Mouse (Mus musculus): ENCODE results near the gene Abcd3. TPM values are rescaled to one million over a fixed set of nuclear protein-coding genes. Genes with fewer than 3 reads are reported as not detected.

Gene Abcd3
- polyA plus RNA-seq, 1 experiment from 2014 or later, result 115 TPM

DNA sequence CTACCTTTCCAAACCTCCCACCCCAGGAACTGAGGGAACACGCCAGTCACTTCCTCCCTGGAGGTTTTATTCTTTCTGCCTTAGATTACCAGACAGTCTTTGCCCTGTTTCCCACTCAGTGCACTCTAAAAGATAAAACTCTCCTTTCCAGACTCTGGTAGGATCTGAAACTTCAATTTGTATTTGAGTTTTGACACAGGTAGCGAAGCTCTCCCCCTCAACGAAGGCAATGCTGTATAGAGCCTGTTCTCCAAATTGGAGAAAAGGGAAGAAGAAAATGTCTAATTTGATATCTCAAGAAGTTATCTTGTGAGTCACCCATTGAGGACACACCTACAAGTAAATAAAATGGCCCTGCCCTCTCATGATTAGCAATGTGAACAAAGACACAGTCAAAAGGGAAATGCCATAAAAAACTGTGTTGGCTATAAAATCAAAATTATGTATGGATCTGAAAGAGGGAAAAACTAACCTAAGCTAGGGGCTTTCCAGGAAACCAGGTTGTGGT lies 4.6 kb upstream of the Abcd3 start:
- POLR2A ChIA-PET, result interaction anchor here (0.6 kb wide), 1 partner anchor 178 kb away, joined by 4 read pairs; no protein-coding TSS in a partner anchor
- no peaks in the 10 kb centered on the region for H3K27me3 ChIP-seq
- CTCF ChIA-PET, result interaction anchor here (1.1 to 1.8 kb wide), 3 partner anchors 9 to 24 kb away, joined by 3 to 4 read pairs (median 3); no protein-coding TSS in a partner anchor
- in situ Hi-C loops (cut with MboI; ENCODE audit: low pct_unique_long_range_greater_than_20kb), result no loop called here
- TF ChIP-seq CTCF (IDR thresholded peaks at IDR 0.05), result no peak
- DNase-seq (ENCODE audit: low read depth, low spot score) (no peak), ATAC-seq (no peak)

DNA sequence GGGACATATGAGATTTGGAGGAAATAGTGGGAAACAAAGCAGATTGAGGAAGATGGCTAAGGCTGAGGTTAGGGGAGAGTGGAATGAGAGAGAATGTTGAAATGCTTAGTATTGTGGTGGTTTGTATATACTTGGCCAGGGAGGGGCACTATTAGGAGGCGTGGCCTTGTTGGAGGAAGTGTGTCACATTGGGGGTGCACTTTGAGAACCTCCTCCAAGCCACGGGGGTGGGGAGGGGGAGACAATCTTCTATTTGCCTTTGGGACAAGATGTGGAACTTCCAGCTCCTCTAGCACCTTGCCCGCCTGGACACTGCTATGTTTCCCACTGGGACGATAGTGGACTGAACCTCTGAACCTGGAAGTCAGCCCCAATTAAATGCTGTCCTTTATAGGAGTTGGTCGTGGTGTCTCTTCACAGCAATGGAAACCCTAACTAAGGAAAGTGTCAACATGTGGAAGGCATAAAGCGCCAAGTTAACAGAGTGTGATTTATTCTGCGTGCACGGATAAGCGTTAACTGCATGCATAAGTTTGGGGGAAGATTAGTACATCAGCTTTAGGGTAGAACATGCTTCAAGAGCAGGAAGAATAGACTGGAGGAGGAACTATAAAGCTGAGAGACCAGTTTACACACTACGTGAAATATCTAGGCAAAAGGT lies 3.8 kb upstream of the Abcd3 start:
- POLR2A ChIA-PET, result no interaction called here
- H3K27me3 ChIP-seq, result no peaks in the 10 kb centered on the region
- DNase-seq (ENCODE audit: low read depth, low spot score) (no peak), ATAC-seq (no peak)
- CTCF ChIA-PET, result interaction anchor here (1.1 to 1.8 kb wide), 3 partner anchors 11 to 25 kb away, joined by 3 read pairs; no protein-coding TSS in a partner anchor
- in situ Hi-C loops (cut with MboI; ENCODE audit: low pct_unique_long_range_greater_than_20kb), result no loop called here
- TF ChIP-seq CTCF (IDR thresholded peaks at IDR 0.05), result no peak

DNA sequence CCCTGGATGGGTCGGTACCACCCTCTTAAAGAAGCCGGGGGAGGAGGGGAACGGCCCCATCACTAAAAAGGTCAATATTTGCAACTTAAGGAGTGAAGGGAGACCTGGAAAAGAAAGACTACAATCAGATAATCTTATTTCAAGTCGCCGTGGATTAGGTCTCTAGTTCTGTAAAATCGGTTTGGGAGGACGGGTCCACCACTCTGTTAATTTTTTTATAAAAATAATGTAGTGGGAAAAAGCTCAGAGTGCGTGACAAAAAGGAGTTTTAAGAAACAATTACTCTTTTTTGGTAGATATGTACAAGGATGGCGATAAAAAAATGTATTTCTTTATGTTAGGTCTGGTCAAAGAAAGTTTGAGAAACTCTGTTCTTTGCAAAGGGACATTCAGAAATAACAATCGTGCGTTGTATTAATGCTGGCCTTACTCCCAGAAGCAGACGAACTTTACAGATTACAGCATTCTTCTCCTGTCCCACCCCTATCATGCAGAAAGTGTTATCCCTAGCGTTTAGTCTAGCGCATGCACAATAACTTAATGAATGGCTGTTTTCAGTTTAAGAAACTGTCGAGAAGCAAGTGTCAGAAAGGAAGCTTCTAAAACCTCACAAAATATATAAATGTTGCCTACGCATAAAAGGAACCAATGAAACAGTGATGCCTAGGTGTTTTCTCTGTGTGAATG lies 590 bp upstream of the Abcd3 start:
- no peak for TF ChIP-seq CTCF (IDR thresholded peaks at IDR 0.05)
- DNase-seq (ENCODE audit: low read depth, low spot score) (no peak), ATAC-seq (no peak)
- CTCF ChIA-PET, result interaction anchor here (1.0 to 3.4 kb wide), 5 partner anchors 11 to 443 kb away, joined by 3 to 13 read pairs (median 4); no protein-coding TSS in a partner anchor
- in situ Hi-C loops (cut with MboI; ENCODE audit: low pct_unique_long_range_greater_than_20kb), result no loop called here
- POLR2A ChIA-PET, result interaction anchor here (0.8 to 1.1 kb wide), 3 partner anchors 11 to 30 kb away, joined by 3 to 5 read pairs (median 3); no protein-coding TSS in a partner anchor
- H3K27me3 ChIP-seq, result no peaks in the 10 kb centered on the region

DNA sequence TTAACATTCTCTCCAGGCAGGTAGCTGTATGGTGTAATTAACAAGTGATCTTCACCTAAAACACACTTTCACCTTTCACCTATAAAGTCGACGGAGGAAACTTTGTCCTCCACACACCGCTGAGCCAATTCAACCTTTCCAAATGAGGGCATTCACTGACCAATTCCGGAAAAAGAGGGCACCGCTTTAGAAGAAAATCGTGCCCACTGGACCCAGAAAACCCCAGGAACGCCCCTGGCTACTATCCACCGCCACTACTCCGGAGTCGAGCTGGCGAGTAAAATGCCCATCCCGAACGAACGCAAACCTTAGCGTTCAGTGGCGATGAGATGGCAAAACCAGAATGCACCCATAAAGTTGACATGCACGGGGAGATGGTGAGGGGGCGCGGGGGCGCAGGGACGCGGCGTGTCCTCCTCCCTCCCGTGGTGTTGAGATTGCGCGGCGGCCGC lies 663 bp downstream of the Abcd3 start:
- peak; percentile 51 for ATAC-seq
- CTCF ChIA-PET, result interaction anchor here (1.0 to 3.4 kb wide), 4 partner anchors 10 to 444 kb away, joined by 3 to 13 read pairs (median 3); no protein-coding TSS in a partner anchor
- in situ Hi-C loops (cut with MboI; ENCODE audit: low pct_unique_long_range_greater_than_20kb), result no loop called here
- POLR2A ChIA-PET, result interaction anchor here (1.0 kb wide), 1 partner anchor 29 kb away, joined by 5 read pairs; no protein-coding TSS in a partner anchor
- no peak for TF ChIP-seq CTCF (IDR thresholded peaks at IDR 0.05)
- no peaks in the 10 kb centered on the region for H3K27me3 ChIP-seq
- DNase-seq (ENCODE audit: low read depth, low spot score), result no peak

DNA sequence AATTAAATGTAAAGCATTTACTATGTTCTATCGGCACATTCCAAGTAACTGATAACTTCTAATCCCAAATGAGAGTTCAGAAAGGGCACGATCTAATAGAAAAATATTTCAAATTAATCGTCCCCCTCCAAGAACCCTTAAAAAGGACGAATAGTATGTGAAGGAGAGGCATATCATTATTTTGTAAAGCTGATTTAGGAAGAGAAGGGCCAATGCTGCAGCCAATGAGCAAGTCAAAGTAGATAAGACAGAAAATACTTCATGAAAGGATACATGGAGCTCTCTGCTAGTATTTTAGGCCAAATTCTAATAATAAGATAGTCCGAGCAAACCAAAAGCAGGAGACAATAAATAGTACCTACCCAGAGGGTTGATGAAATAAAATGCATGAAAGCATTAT lies 1.3 kb downstream of the Abcd3 start:
- ATAC-seq, result no peak
- POLR2A ChIA-PET, result no interaction called here

DNA sequence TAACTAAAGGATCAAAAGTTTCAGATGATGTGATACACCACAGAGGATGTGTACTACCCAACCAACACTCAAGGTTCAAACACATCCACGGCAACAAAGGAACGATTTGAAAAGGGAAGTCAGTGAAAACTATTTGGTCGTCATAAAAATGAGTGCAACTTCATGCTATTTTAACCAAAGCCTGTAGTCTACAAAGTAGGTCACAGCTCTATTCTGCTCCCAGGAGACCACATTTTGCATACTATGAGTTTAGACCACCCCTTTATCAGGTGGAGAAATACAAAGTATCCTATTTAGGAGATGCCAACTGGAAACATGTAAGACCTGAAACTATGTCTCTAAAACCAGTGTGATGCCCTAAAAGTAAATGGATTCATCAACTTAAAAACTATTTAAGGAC lies 6.9 kb downstream of the Abcd3 start:
- ATAC-seq, result no peak
- no peak for DNase-seq (ENCODE audit: low read depth, low spot score)
- no peaks in the 10 kb centered on the region for H3K27me3 ChIP-seq
- in situ Hi-C loops (cut with MboI; ENCODE audit: low pct_unique_long_range_greater_than_20kb), result no loop called here
- ChIA-PET POLR2A (interaction anchor here (1.0 kb wide), 1 partner anchor 21 kb away, joined by 3 read pairs; no protein-coding TSS in a partner anchor), CTCF (no interaction called here)
- TF ChIP-seq CTCF (IDR thresholded peaks at IDR 0.05), result no peak

More for the DNA sequence above, 1.3 kb downstream of the Abcd3 start:
- no peak for DNase-seq (ENCODE audit: low read depth, low spot score)
- H3K27me3 ChIP-seq, result no peaks in the 10 kb centered on the region
- TF ChIP-seq CTCF (IDR thresholded peaks at IDR 0.05), result no peak
- in situ Hi-C loops (cut with MboI; ENCODE audit: low pct_unique_long_range_greater_than_20kb), result no loop called here
- CTCF ChIA-PET, result interaction anchor here (1.3 to 3.4 kb wide), 2 partner anchors 9 to 20 kb away, joined by 3 to 13 read pairs; no protein-coding TSS in a partner anchor

DNA sequence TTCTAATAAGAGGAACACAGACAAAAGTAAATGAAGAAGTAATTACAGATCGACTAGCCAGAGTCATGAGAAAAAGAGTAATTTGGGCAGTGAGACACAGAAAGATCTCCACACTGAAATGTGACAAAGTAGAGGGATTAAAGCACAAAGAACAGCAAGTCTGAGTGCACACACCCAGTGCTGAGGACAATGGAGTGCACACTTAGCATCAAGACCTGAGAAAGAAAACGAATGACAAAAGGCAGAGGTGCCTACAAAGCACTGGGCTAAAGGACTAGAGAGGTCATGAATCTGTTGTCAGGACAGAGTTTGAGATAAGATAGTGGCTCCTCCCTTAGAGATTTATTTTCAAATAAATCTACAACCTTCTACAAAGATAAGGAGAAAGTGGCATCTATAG lies 20.9 kb downstream of the Abcd3 start:
- ChIA-PET POLR2A (interaction anchor here (0.7 kb wide), 1 partner anchor 425 kb away, joined by 3 read pairs; no protein-coding TSS in a partner anchor), CTCF (interaction anchor here (1.0 to 1.5 kb wide), 4 partner anchors 11 to 20 kb away, joined by 3 to 5 read pairs (median 3); no protein-coding TSS in a partner anchor)
- no peaks in the 10 kb centered on the region for H3K27me3 ChIP-seq
- in situ Hi-C loops (cut with MboI; ENCODE audit: low pct_unique_long_range_greater_than_20kb), result no loop called here
- ATAC-seq, result no peak
- no peak for DNase-seq (ENCODE audit: low read depth, low spot score)
- no peak for TF ChIP-seq CTCF (IDR thresholded peaks at IDR 0.05)

DNA sequence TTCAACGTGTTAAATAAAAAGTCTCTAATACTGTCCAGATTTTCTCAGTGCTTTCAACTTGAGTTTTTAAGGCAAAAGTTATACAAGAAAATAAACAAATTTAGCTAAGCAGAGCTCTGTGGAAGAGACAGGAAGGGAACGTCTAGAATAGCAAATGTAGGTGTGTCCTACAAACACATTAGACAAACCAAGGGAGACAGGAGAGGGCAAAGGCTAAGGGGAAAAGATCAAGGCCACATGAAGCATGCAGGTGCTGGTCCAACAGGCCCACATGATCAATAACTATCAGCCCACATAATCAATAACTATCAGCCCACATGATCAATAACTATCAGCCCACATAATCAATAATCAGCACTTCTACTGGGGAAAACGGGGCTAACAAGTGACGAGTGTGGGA lies 22.9 kb downstream of the Abcd3 start:
- in situ Hi-C loops (cut with MboI; ENCODE audit: low pct_unique_long_range_greater_than_20kb), result no loop called here
- no peaks in the 10 kb centered on the region for H3K27me3 ChIP-seq
- ChIA-PET CTCF (interaction anchor here (0.7 to 1.9 kb wide), 6 partner anchors 10 to 253 kb away, joined by 3 to 6 read pairs (median 3); no protein-coding TSS in a partner anchor), POLR2A (no interaction called here)
- TF ChIP-seq CTCF (IDR thresholded peaks at IDR 0.05), result no peak
- DNase-seq (ENCODE audit: low read depth, low spot score), result no peak
- no peak for ATAC-seq

DNA sequence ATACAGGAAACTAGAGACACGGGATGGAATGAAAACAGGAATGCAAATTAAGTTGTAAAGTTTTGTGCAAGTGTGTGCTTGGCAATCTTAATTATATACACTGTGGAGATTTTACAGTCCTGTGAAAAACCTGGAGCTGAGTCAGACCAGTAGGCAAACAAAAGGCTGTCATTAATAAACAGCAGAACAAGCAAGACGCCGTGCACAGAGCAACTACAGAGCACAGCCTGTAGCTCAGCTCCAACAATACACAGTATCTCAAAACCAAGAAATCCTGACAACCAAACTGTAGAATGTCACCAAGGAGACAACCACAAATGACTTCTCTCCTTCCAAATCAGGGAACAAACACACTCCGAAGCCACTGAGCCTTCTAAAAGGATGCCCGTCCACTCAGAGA lies 24.7 kb downstream of the Abcd3 start:
- ATAC-seq (no peak), DNase-seq (ENCODE audit: low read depth, low spot score) (no peak)
- no peaks in the 10 kb centered on the region for H3K27me3 ChIP-seq
- ChIA-PET CTCF (no interaction called here), POLR2A (no interaction called here)
- TF ChIP-seq CTCF (IDR thresholded peaks at IDR 0.05), result no peak
- in situ Hi-C loops (cut with MboI; ENCODE audit: low pct_unique_long_range_greater_than_20kb), result no loop called here

DNA sequence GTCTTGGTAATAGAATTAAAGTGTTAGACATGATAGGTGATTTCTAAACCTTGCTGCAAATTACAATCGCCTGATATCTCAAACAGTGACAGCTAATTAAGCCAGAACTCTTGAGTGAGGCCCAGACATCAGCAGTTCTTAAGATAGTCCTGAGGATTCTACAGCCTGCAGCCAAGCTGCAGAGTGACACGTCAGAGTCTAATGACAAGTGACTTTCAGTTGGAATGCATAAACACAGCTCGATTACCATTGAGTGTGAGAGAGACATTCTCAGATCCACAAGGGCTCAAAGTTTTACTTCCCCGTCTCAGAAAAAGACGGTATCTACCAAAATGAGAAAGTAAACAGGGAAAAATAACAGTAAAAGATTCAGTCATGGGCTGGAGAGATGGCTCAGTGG lies 25.3 kb downstream of the Abcd3 start:
- H3K27me3 ChIP-seq, result no peaks in the 10 kb centered on the region
- in situ Hi-C loops (cut with MboI; ENCODE audit: low pct_unique_long_range_greater_than_20kb), result no loop called here
- ChIA-PET POLR2A (interaction anchor here (1.0 kb wide), 1 partner anchor 23 kb away, joined by 3 read pairs; no protein-coding TSS in a partner anchor), CTCF (interaction anchor here (0.9 to 1.7 kb wide), 3 partner anchors 9 to 254 kb away, joined by 4 read pairs; no protein-coding TSS in a partner anchor)
- ATAC-seq, result no peak
- no peak for DNase-seq (ENCODE audit: low read depth, low spot score)
- no peak for TF ChIP-seq CTCF (IDR thresholded peaks at IDR 0.05)

Measured in Patski (cell line).